Mouse (Mus musculus) kidney, adult 2 months (tissue): Measurements from ENCODE around the gene Insm2. TPM values are rescaled to one million over a fixed set of nuclear protein-coding genes. Genes with fewer than 3 reads are reported as not detected.

Experiments used
- DNase-seq: peaks from one replicate; pipeline ENCODE4 v3.0.0; 2021
- H3K27ac ChIP-seq: fragments of 200-500 bp; 2 replicates; pipeline ENCODE4 v1.5.1; 2012; ENCODE audit warnings: low read depth, low read length, control low read depth, inconsistent platforms; ENCODE audit not compliant: insufficient read depth
- H3K27me3 ChIP-seq: fragments of 200-500 bp; replicated peaks from 2 replicates; pipeline ENCODE4 v1.6.1; 2012; ENCODE audit warnings: mild to moderate bottlenecking, moderate library complexity, low read length, inconsistent platforms; ENCODE audit not compliant: control insufficient read depth, insufficient read depth
- H3K36me3 ChIP-seq: fragments of 200-500 bp; 2 replicates; pipeline ENCODE4 v1.6.1; 2012; ENCODE audit warnings: mild to moderate bottlenecking, moderate library complexity, low read length, inconsistent platforms; ENCODE audit not compliant: control insufficient read depth, insufficient read depth
- H3K4me1 ChIP-seq: fragments of 200-500 bp; 2 replicates; pipeline ENCODE4 v1.6.1; 2011; ENCODE audit warnings: low read length; ENCODE audit not compliant: control insufficient read depth, insufficient read depth
- H3K4me3 ChIP-seq: fragments of 200-500 bp; 2 replicates; pipeline ENCODE4 v1.5.1; 2011; ENCODE audit warnings: mild to moderate bottlenecking, low read depth, low read length, control low read depth; ENCODE audit not compliant: insufficient read depth
- CTCF ChIP-seq: fragments of 200-500 bp; conservative IDR thresholded peaks from 2 replicates; pipeline ENCODE4 v1.5.1; 2011; ENCODE audit warnings: low read depth, mild to moderate bottlenecking, control low read depth, low read length, moderate library complexity, mixed read lengths; ENCODE audit not compliant: insufficient read depth, insufficient read length
- POLR2A ChIP-seq: fragments of 200-500 bp; IDR thresholded peaks from one replicate; pipeline ENCODE4 v1.6.1; 2011; ENCODE audit warnings: low read depth, low read length, control low read depth
- WGBS: fragments of 180-500 bp; shearing (Covaris S2); methylation state at CpG from one replicate; pipeline ENCODE4 v1.1.7; 2018; 5-methylcytosine and 5-hydroxymethylcytosine counted together
- polyA plus RNA-seq: library from polyadenylated mRNA; depleted of rRNA; stranded (reverse); fragments of >200 nt; gene quantifications from 2 replicates; pipeline ENCODE4 v1.2.3, GENCODE M21; 2012

Gene Insm2
- polyA plus RNA-seq, 1 experiment, result 0.09 TPM

DNA sequence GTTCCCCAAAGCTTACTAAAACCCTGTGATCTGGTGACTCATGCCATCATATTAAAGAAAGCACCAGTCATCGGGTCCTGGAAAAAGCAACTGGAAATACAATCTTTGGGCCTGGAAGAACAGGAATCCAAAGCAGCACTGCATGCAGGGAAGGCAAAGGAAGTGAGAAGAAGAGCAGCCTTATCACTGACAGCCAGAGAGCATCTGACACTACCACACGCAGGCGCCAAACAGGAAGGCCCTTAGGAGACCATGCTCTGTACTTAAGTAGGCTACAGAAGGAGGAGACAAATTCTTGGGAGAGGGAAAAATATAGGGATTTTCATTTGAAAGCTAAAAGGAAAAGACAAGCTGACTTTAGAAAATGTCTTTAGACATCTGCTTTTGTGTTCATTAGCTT lies 5.2 kb downstream of the Insm2 start:
- no peak for TF ChIP-seq CTCF
- TF ChIP-seq POLR2A, result no peak
- no peak for DNase-seq
- no peak overlapping the region for H3K4me3 ChIP-seq
- H3K36me3 ChIP-seq, result no peaks in the 10 kb centered on the region
- no peaks in the 10 kb centered on the region for H3K4me1 ChIP-seq
- H3K27ac ChIP-seq, result no peak overlapping the region
- peaks cover 2% of the 10 kb centered on the region; the same call in 1 of the 2 replicates for H3K27me3 ChIP-seq
- 81% methylated on average over 3 of the region's 3 CpGs for WGBS

DNA sequence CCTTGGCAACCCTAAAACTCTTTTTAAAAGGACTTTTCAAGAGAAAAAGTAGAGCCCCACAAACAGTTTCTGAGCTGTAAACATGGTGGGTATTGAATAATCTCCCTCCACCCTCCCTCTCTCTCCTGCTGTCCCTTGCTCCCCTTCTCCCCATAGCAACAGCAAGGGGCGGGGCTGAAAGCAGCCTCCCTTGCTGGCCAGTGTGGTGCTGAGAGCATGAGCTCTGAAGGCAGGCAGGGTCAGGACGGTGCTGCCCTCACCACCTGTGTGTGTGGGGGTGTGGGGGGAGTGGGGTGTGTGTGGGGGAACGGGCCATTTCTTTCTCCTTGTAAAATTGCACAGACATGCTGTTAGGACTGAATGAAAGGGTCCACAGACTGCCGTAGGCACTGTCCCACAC lies 8.7 kb downstream of the Insm2 start:
- Histone ChIP-seq H3K27ac (no peak overlapping the region), H3K4me3 (no peak overlapping the region), H3K4me1 (no peaks in the 10 kb centered on the region), H3K36me3 (peaks cover 2% of the 10 kb centered on the region), H3K27me3 (no peaks in the 10 kb centered on the region)
- TF ChIP-seq CTCF (no peak), POLR2A (no peak)
- 61% methylated on average over 4 of the region's 4 CpGs for WGBS
- no peak for DNase-seq

DNA sequence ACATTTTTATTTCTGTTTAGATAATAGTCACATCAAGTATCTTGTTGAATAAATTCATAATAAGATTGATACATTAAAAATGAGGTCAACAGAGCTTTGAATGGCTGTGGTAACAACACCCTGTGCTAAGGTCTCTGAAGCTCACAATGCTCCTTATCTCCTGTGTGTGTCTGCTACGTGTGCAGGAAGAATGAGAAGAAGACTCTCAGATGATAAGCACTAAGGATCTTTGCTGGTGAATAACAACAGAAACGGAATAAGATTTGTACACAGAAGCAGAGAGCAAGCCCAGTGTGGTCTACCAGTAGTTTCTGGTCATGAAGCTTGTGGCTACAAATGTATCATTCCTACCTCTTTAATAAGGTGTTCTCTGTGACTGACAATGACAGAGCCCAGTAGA lies 11.6 kb downstream of the Insm2 start:
- DNase-seq, result no peak
- no peak overlapping the region for H3K27ac ChIP-seq
- no peak for TF ChIP-seq POLR2A
- no peak for TF ChIP-seq CTCF
- WGBS, result 94% methylated on average over 2 of the region's 2 CpGs
- peaks cover 2% of the 10 kb centered on the region for H3K36me3 ChIP-seq
- H3K4me3 ChIP-seq, result no peak overlapping the region
- H3K27me3 ChIP-seq, result no peaks in the 10 kb centered on the region
- H3K4me1 ChIP-seq, result no peaks in the 10 kb centered on the region

DNA sequence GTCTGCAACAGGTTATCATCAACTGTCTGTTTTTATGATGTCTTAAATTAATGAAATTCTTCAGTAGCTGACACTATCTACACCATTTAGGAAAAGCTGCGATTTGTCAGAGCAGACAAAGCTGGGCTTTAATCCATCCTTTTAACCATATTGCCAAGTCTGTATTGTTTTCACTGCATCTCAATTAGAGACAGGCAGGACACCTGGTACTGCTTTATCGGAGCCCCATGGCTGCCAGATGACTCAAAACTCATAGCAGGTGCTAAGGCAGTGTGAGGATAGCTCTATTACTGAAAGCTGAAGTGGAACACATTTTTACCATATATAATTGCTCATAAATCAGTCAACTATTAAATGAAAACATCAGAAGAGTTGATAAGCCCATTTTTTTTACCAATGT lies 21.1 kb downstream of the Insm2 start:
- 90% methylated on average over 2 of the region's 2 CpGs for WGBS
- Histone ChIP-seq H3K4me3 (no peak overlapping the region), H3K36me3 (no peaks in the 10 kb centered on the region; the same call in 1 of the 2 replicates), H3K4me1 (no peaks in the 10 kb centered on the region), H3K27me3 (no peaks in the 10 kb centered on the region), H3K27ac (no peak overlapping the region)
- no peak for TF ChIP-seq CTCF
- no peak for DNase-seq

DNA sequence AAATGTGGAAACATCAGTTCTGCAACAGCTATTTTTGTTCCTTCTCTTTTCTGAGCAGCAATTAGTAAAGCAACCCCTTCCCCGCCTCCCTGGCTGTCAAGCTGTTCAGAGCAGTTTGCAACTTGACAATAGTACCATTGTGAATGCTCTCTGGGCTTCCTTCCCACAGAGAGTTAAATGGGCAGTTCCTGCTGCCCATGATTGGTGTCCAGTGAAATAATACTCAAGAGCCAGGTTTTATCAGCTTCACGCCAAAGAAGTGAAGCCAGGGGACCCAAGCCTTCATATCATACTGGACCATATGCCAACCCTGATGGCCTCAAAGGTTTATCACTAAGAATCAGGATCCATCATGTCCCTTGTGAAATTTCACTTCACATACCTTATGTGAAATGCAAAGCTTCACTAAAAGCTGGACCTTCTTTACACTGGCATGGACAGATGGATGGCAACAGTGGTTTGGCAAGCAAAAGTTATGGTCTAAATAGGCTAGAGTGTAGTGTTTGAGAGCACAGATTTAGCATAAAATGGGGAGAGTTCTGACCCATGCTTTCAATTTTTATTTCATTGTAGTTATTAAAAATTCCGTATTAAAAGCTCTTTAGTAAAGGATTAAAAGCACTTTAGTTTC lies 23.5 kb downstream of the Insm2 start:
- no peaks in the 10 kb centered on the region for H3K27me3 ChIP-seq
- 74% methylated on average over 3 of the region's 3 CpGs for WGBS
- TF ChIP-seq POLR2A (no peak), CTCF (no peak)
- no peak for DNase-seq
- no peaks in the 10 kb centered on the region for H3K4me1 ChIP-seq
- no peak overlapping the region for H3K27ac ChIP-seq
- H3K4me3 ChIP-seq, result no peak overlapping the region
- H3K36me3 ChIP-seq, result no peaks in the 10 kb centered on the region; the same call in 1 of the 2 replicates

DNA sequence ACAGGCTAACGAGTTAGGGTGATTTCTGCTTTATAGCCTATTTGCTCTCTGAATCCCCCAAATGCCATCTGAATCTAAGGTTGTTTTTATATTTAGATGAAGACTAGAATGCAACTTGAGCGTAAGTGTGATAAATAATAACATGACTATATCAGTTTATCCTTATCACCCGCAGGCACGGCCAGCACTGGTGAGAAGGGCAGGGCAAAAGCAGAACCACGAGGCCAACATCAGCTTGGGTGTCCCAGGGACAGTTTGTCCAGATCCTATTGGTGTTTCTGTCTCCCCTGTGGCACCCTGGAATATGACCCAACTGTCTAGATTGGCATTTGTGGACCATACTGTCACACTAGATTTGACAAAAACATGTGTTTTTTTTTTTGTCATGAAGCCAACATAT lies 24.0 kb downstream of the Insm2 start:
- no peak overlapping the region for H3K27ac ChIP-seq
- no peak for TF ChIP-seq POLR2A
- TF ChIP-seq CTCF, result no peak
- H3K4me3 ChIP-seq, result no peak overlapping the region
- H3K4me1 ChIP-seq, result no peaks in the 10 kb centered on the region
- no peaks in the 10 kb centered on the region for H3K27me3 ChIP-seq
- DNase-seq, result no peak
- no peaks in the 10 kb centered on the region; the same call in 1 of the 2 replicates for H3K36me3 ChIP-seq
- WGBS, result 89% methylated on average over 5 of the region's 5 CpGs

DNA sequence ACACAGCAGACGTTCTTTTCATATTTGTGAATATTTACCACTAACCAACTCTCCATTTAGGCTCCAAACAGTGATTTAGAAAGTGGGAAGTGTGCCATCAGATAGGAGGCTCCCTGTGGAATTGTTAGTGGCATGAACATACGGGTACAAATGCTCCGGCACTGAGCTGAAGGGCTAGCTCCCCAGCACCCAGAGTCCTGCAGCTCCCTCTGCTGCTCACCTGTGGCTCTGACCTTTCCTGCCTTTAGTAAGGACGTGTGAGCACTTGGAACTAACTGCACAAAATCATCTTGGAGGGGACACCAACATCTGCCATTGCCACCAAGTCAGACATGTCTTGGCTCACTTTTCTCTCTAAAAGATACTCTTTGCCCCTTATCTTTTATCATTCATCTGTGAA lies 27.5 kb downstream of the Insm2 start:
- 65% methylated on average over 4 of the region's 4 CpGs for WGBS
- no peak overlapping the region for H3K4me3 ChIP-seq
- TF ChIP-seq POLR2A (no peak), CTCF (peak; percentile 40)
- no peaks in the 10 kb centered on the region for H3K36me3 ChIP-seq
- DNase-seq, result no peak
- no peak overlapping the region for H3K27ac ChIP-seq
- no peaks in the 10 kb centered on the region for H3K4me1 ChIP-seq
- no peaks in the 10 kb centered on the region for H3K27me3 ChIP-seq
